Mouse (Mus musculus): ENCODE measurements around the gene Lgalsl. TPM values are rescaled to one million over a fixed set of nuclear protein-coding genes. Genes with fewer than 3 reads are reported as not detected.

Lgalsl gene
- polyA plus RNA-seq, 1 experiment from 2014 or later, result 54.4 TPM

- H3K4me2 ChIP-seq, result no peak overlapping the region
- no peaks in the 10 kb centered on the region for H3K9me3 ChIP-seq
- no peak overlapping the region for H3K4me3 ChIP-seq
- no peak overlapping the region for H3K27ac ChIP-seq
- no peak for ATAC-seq (ENCODE audit: borderline replicate concordance, extremely low read depth, low FRiP score, low TSS enrichment)
- no peaks in the 10 kb centered on the region for H3K27me3 ChIP-seq
- no peaks in the 10 kb centered on the region for H3K4me1 ChIP-seq
- WGBS, result 57% methylated on average over 1 of the region's 1 CpGs
- no peaks in the 10 kb centered on the region for H3K36me3 ChIP-seq
- H3K9ac ChIP-seq, result no peak overlapping the region
Observed at GRCm38 (mm10) chr11:20778298-20778697, 52.6 kb downstream of the Lgalsl start.

GRCm38 (mm10) chr11:20776668-20777067 lies 54.2 kb downstream of the Lgalsl start:
- Histone ChIP-seq H3K27ac (no peak overlapping the region), H3K4me1 (no peaks in the 10 kb centered on the region), H3K27me3 (no peaks in the 10 kb centered on the region), H3K9ac (no peak overlapping the region), H3K9me3 (no peaks in the 10 kb centered on the region), H3K36me3 (no peaks in the 10 kb centered on the region), H3K4me3 (no peak overlapping the region), H3K4me2 (no peak overlapping the region)
- no peak for ATAC-seq (ENCODE audit: borderline replicate concordance, extremely low read depth, low FRiP score, low TSS enrichment)

Other genes starting within 250 kb of the Lgalsl start
- 18.4 and 19.7 TPM in 2 replicates for gene Aftph, start 89.5 kb downstream of the Lgalsl start, polyA plus RNA-seq (2015; fragmentation: Nextera tagmentation; extraction: Ambion mirVana)